ENCODE assay signal across 20 mouse cellular contexts in genomic region chr13:112758546-112759090, GRCm38 (mm10). TPM values are rescaled to one million over a fixed set of nuclear protein-coding genes. Genes with fewer than 3 reads are reported as not detected.
DNase-seq lines count a peak whose midpoint lies in the region; ATAC-seq and TF ChIP-seq lines count a peak whose summit lies in the region.
"Had no signal": no experiment of that assay in that cellular context is flagged by ENCODE, and none has a peak within 500 bp of the region (broad histone marks: within the 10 kb centered on the region; RNA-seq: fewer than 3 reads in every experiment).

No protein-coding gene starts in this region.

- no peak for TF ChIP-seq POLR2A in ES-Bruce4 (IDR thresholded peaks at IDR 0.05; ENCODE audit: insufficient read depth, low read length)

- no peaks in the 10 kb centered on the region for H3K27me3 ChIP-seq in heart, embryonic 13.5 days (replicated peaks)
- no peaks in the 10 kb centered on the region for H3K27me3 ChIP-seq in heart, embryonic 11.5 days (ENCODE audit: control insufficient read depth, insufficient read depth, low read length)
- no peaks in the 10 kb centered on the region for H3K27me3 ChIP-seq in ES-Bruce4 (ENCODE audit: control insufficient read depth, insufficient read depth, low read length, poor library complexity, severe bottlenecking)
- no peaks in the 10 kb centered on the region for H3K27me3 ChIP-seq in stomach, embryonic 15.5 days (replicated peaks)
- no peaks in the 10 kb centered on the region for H3K27me3 ChIP-seq in hindbrain, embryonic 10.5 days (ENCODE audit: insufficient read depth, poor library complexity, severe bottlenecking)
- no peaks in the 10 kb centered on the region for H3K27me3 ChIP-seq in midbrain, embryonic 10.5 days (ENCODE audit: low read depth, poor library complexity, severe bottlenecking)
- H3K27me3 ChIP-seq: forebrain, embryonic 13.5 days had no signal

- H3K4me2 ChIP-seq in heart, embryonic 13.5 days: no peak overlapping the region
- no peak overlapping the region for H3K4me2 ChIP-seq in heart, embryonic 11.5 days
- no peak overlapping the region for H3K4me2 ChIP-seq in stomach, embryonic 15.5 days
- H3K4me2 ChIP-seq: forebrain, embryonic 13.5 days; liver, embryonic 12.5 days had no signal

- WGBS in heart, embryonic 13.5 days: 77% methylated on average over 6 of the region's 6 CpGs
- WGBS in heart, embryonic 11.5 days (ENCODE audit: insufficient replicate concordance): 68% methylated on average over 6 of the region's 6 CpGs
- WGBS in stomach, embryonic 15.5 days: 63% methylated on average over 6 of the region's 6 CpGs
- 87% methylated on average over 6 of the region's 6 CpGs for WGBS in hindbrain, embryonic 10.5 days
- WGBS in midbrain, embryonic 10.5 days: 86% methylated on average over 6 of the region's 6 CpGs

- ATAC-seq in heart, embryonic 13.5 days (ENCODE audit: extremely low read depth, insufficient number of reproducible peaks, low FRiP score, low TSS enrichment): no peak
- no peak for ATAC-seq in heart, embryonic 11.5 days (replicated peaks; ENCODE audit: insufficient number of reproducible peaks, low FRiP score, low TSS enrichment)
- no peak for ATAC-seq in stomach, embryonic 15.5 days (ENCODE audit: insufficient read depth, low FRiP score, low read depth)
- ATAC-seq: forebrain, embryonic 13.5 days; hindbrain, postnatal 0 days; liver, embryonic 12.5 days had no signal

- H3K36me3 ChIP-seq in heart, embryonic 13.5 days: no peaks in the 10 kb centered on the region
- H3K36me3 ChIP-seq in heart, embryonic 11.5 days (ENCODE audit: control insufficient read depth, insufficient read depth, low read length): no peaks in the 10 kb centered on the region
- H3K36me3 ChIP-seq in ES-Bruce4 (ENCODE audit: control insufficient read depth, insufficient read depth, low read length, poor library complexity, severe bottlenecking): no peaks in the 10 kb centered on the region
- H3K36me3 ChIP-seq in stomach, embryonic 15.5 days: no peaks in the 10 kb centered on the region
- no peaks in the 10 kb centered on the region for H3K36me3 ChIP-seq in hindbrain, embryonic 10.5 days
- H3K36me3 ChIP-seq in midbrain, embryonic 10.5 days: no peaks in the 10 kb centered on the region
- H3K36me3 ChIP-seq: liver, embryonic 12.5 days had no signal

- H3K27ac ChIP-seq in heart, embryonic 13.5 days (replicated peaks): peak overlapping the region; percentile 65
- no peak overlapping the region for H3K27ac ChIP-seq in heart, embryonic 11.5 days (ENCODE audit: low read depth, low read length)
- peak overlapping the region; percentile 53 for H3K27ac ChIP-seq in ES-Bruce4 (ENCODE audit: insufficient read depth, low read length)
- peak overlapping the region; percentile 65; the same call in 1 of the 2 replicates for H3K27ac ChIP-seq in stomach, embryonic 15.5 days
- H3K27ac ChIP-seq in hindbrain, embryonic 10.5 days: no peak overlapping the region
- no peak overlapping the region for H3K27ac ChIP-seq in midbrain, embryonic 10.5 days (replicated peaks)
- H3K27ac ChIP-seq: forebrain, embryonic 13.5 days; hindbrain, postnatal 0 days; layer of hippocampus, adult 2 months; liver, embryonic 12.5 days had no signal

- H3K9me3 ChIP-seq in heart, embryonic 13.5 days: no peaks in the 10 kb centered on the region
- H3K9me3 ChIP-seq in heart, embryonic 11.5 days (replicated peaks; ENCODE audit: control insufficient read depth, low read length): no peaks in the 10 kb centered on the region
- H3K9me3 ChIP-seq in ES-Bruce4 (replicated peaks; ENCODE audit: control insufficient read depth, insufficient read depth, low read length, poor library complexity, severe bottlenecking): no peaks in the 10 kb centered on the region
- no peaks in the 10 kb centered on the region for H3K9me3 ChIP-seq in stomach, embryonic 15.5 days
- no peaks in the 10 kb centered on the region for H3K9me3 ChIP-seq in hindbrain, embryonic 10.5 days
- H3K9me3 ChIP-seq in midbrain, embryonic 10.5 days (replicated peaks): no peaks in the 10 kb centered on the region
- H3K9me3 ChIP-seq: forebrain, embryonic 13.5 days; liver, embryonic 12.5 days had no signal

- H3K4me3 ChIP-seq in heart, embryonic 13.5 days: no peak overlapping the region
- H3K4me3 ChIP-seq in heart, embryonic 11.5 days (ENCODE audit: low read depth, low read length): no peak overlapping the region
- no peak overlapping the region for H3K4me3 ChIP-seq in ES-Bruce4 (ENCODE audit: low read depth, low read length)
- H3K4me3 ChIP-seq in stomach, embryonic 15.5 days (replicated peaks): no peak overlapping the region
- no peak overlapping the region for H3K4me3 ChIP-seq in hindbrain, embryonic 10.5 days
- no peak overlapping the region for H3K4me3 ChIP-seq in midbrain, embryonic 10.5 days
- H3K4me3 ChIP-seq: forebrain, embryonic 13.5 days; layer of hippocampus, adult 2 months; liver, embryonic 12.5 days had no signal

- no peak for TF ChIP-seq EP300 in ES-Bruce4 (IDR thresholded peaks at IDR 0.05; ENCODE audit: insufficient read depth, low read depth, low read length)

- no peak overlapping the region for H3K9ac ChIP-seq in heart, embryonic 13.5 days
- H3K9ac ChIP-seq in heart, embryonic 11.5 days (ENCODE audit: low read depth, low read length): no peak overlapping the region
- no peak overlapping the region for H3K9ac ChIP-seq in ES-Bruce4 (ENCODE audit: low read depth, poor library complexity, severe bottlenecking)
- H3K9ac ChIP-seq in stomach, embryonic 15.5 days: no peak overlapping the region
- H3K9ac ChIP-seq: forebrain, embryonic 13.5 days had no signal

- peaks cover 76% of the 10 kb centered on the region for H3K4me1 ChIP-seq in heart, embryonic 13.5 days
- peaks cover 16% of the 10 kb centered on the region for H3K4me1 ChIP-seq in heart, embryonic 11.5 days (ENCODE audit: control insufficient read depth, insufficient read depth, low read length)
- H3K4me1 ChIP-seq in ES-Bruce4 (ENCODE audit: control insufficient read depth, insufficient read depth, low read length): peaks cover 9% of the 10 kb centered on the region
- H3K4me1 ChIP-seq in stomach, embryonic 15.5 days: peaks cover 46% of the 10 kb centered on the region
- H3K4me1 ChIP-seq in hindbrain, embryonic 10.5 days (replicated peaks): peaks cover 21% of the 10 kb centered on the region
- H3K4me1 ChIP-seq in midbrain, embryonic 10.5 days: peaks cover 17% of the 10 kb centered on the region
- H3K4me1 ChIP-seq: forebrain, embryonic 13.5 days had no signal

- TF ChIP-seq CTCF in ES-Bruce4 (IDR thresholded peaks at IDR 0.05; ENCODE audit: low read depth, low read length): no peak

- peak; percentile 45 for DNase-seq in brain, adult 2 months (ENCODE audit: low read depth, low spot score)
- no peak for DNase-seq in hindbrain, embryonic 10.5 days (ENCODE audit: low spot score)
- DNase-seq in midbrain, embryonic 10.5 days (ENCODE audit: low spot score): no peak
- DNase-seq: cerebellum, postnatal 25 days; embryo, embryonic 11 days; gastrocnemius, postnatal 10 days; kidney, adult 8-10 months; kidney, postnatal 14 days; lung, adult 2 months; lung, postnatal 4 days; right cerebral cortex, postnatal 14 days; spleen, adult 18-20 months had no signal

RNA-seq across cellular contexts. Expression of gene Plpp1, which starts 42.0 kb away (rescaled TPM):
- polyA plus RNA-seq in heart, embryonic 13.5 days (2015; fragmentation: Nextera tagmentation; extraction: Ambion mirVana): 49.9 and 54.1 TPM in 2 replicates
- polyA plus RNA-seq in heart, embryonic 11.5 days (2014; fragmentation: Nextera tagmentation; extraction: Ambion mirVana): 37.3 and 41.7 TPM in 2 replicates
- polyA plus RNA-seq in ES-Bruce4 (2011; ENCODE audit: insufficient read depth, insufficient read length, low read depth, missing spikeins): 19.9 and 21.1 TPM in 2 replicates
- 94.1 and 102 TPM in 2 replicates for polyA plus RNA-seq in stomach, embryonic 15.5 days (2015; fragmentation: Nextera tagmentation; extraction: Ambion mirVana)
- polyA plus RNA-seq in hindbrain, embryonic 10.5 days (2016; fragmentation: Nextera tagmentation; extraction: Ambion mirVana): 22.6 and 25.5 TPM in 2 replicates
- 22.3 and 22.6 TPM in 2 replicates for polyA plus RNA-seq in midbrain, embryonic 10.5 days (2016; fragmentation: Nextera tagmentation; extraction: Ambion mirVana)

Comparison
In these comparisons a context has a peak if more than half of its experiments do, and no peak if none do; other contexts are left out.
1. H3K27ac ChIP-seq: peak in heart, embryonic 13.5 days (single experiment), ES-Bruce4 (single experiment) and stomach, embryonic 15.5 days (single experiment); none in heart, embryonic 11.5 days (single experiment), hindbrain, embryonic 10.5 days (single experiment) and midbrain, embryonic 10.5 days (single experiment).